Mouse (Mus musculus): Measurements from ENCODE around the gene Lclat1. TPM values are rescaled to one million over a fixed set of nuclear protein-coding genes. Genes with fewer than 3 reads are reported as not detected.

The Lclat1 gene
- polyA plus RNA-seq, 2 experiments from 2014 or later: 83.5 to 84.1 TPM

Other genes with a start within 250 kb of the Lclat1 start
- gene Lbh, start 189.7 kb upstream of the Lclat1 start, polyA plus RNA-seq (2017; shearing (Covaris generic)): 10 to 100 TPM; 22.7 to 38.5 TPM

Measured in CD4-positive, CD25-positive, alpha-beta regulatory T cell, adult 4 months (primary cell).